Mouse (Mus musculus) cerebellum, postnatal 4 days (tissue): ENCODE measurements around the gene Itga9.

Experiments used
- DNase-seq, 2 experiments: peaks; one replicate each; pipeline ENCODE4 v3.0.0; 2022; ENCODE audit warnings: low spot score in 2 of 2, mixed read lengths in 1 of 2

Itga9 gene

GRCm38 (mm10) chr9:118686166-118686961 is 79.9 kb downstream of the Itga9 start:
- no peak for DNase-seq

DNA sequence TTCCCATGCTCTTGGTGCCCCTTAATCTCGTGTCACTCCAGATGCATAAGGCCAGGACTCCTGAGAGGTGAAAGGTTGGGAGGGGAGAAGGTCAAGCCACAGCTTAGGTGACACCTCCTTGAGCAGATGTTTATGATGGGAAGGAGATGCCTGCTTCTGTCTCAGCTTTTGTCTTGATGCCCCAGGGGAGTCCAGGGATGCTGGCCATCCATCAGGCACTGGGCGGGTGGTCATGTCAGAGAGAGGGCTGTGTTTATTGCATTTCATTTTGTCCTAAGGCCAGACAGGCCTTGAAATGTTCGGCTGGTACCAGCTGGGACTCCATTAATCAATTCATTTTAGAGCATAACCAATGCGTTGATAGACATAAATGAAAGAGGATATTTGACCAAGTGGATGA is 81.8 kb downstream of the Itga9 start:
- DNase-seq = no peak

DNA sequence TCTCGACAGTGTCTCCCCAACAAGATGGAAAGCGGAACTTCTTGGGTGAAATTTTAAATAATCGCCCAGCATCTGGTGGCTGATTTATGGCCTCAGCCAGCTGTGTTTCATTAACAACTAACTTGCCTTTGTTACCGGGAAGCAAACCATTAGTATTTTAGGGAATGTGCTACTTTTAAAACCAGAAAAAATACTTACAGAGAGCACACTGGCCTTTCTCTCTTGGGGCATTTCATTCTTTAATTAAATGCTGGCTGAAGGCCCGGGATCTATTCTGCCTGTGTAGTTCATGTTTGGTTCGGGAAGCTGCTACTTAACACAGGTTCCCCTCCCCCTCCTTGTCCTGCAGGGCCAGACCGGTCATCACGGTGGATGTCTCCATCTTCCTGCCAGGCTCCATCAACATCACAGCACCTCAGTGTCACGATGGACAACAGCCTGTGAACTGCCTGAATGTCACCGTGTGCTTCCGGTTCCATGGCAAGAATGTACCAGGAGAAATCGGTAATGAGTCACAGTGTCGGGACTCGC is 82.5 kb downstream of the Itga9 start:
- no peak for DNase-seq

DNA sequence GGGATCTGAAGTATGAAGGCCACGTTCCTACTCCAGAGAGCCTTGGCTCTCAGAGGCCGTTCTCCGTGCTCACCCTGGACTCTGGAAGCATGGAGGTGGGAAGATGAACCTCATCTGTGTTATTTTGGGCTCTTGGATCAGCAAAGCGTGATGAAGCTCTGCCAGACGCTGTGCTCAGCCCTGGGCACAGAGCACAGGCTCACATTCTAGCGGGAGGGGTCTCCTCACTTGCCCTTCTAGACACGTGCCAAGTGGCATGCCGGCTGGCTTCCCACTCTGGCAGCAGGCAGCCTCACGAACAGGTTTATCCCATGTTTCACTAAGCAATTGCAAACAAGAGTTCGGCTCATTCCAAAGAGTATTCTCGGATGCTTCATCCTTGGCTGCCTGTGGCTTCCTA is 86.8 kb downstream of the Itga9 start:
- DNase-seq = peak; percentile 27 to 66

- no peak for DNase-seq
Observed at GRCm38 (mm10) chr9:118694420-118694825, 87.9 kb downstream of the Itga9 start.

- no peak for DNase-seq
Observed at GRCm38 (mm10) chr9:118698191-118698590, 91.7 kb downstream of the Itga9 start.

DNA sequence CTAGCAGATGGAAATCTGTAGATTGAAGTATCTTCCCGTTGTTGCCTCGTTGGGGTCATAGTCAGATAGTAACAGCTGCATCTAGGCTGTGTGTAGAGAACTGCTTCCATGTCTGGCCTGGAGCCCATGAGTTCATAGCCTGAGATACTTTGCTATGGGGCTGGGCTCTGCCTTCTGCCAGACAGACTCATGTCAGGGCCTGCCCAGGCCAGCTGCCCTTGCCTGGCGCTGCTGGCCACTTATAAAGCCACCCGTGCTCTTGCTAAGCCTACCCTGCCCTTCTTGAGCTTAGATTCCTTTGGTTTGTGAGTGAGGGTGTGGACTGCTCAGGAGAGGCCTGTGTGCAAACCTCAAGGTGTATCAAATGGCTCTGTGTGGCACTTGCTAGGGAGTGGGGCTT is 93.2 kb downstream of the Itga9 start:
- DNase-seq = no peak

- DNase-seq = no peak
Observed at GRCm38 (mm10) chr9:118700889-118701288, 94.4 kb downstream of the Itga9 start.

DNA sequence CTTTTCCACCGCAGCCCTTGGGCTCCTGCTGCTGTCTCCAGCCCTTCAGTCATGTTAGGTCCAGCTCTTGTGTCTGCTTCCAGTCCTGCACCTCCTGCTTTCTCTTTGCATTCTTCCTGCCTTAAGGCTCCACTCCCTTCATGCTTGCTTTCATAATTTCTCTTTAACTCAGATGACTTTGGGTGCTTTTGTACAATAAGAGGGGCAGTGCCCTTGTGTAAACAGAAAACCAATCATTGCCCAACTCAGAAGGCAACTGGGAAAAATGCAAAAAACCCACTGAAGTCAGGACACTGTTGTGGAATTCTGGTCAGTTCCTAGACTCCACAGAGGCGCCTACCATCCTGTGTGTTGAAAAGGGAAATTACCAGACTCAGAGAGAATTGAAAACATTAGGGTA is 95.3 kb downstream of the Itga9 start:
- no peak for DNase-seq

DNA sequence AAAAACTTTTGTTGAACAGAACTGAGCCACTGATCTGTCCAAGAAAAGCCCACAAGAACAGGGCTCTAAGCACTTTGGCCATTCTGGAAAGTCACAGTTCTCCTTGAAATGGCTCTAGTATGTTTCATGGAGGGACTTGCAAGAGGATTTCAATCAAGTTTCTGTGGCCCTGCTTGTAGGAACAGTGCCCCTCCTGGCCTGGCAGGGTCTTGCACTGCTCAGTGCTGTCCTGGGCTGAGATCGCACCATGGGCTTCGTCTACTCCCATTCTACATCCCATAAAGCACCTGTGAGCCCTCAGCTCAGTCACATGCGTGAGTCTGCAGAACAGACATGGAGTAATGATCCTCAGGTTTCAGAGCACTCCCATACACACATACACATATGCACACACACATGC is 96.7 kb downstream of the Itga9 start:
- no peak for DNase-seq

GRCm38 (mm10) chr9:118705381-118706074 is 99.0 kb downstream of the Itga9 start:
- DNase-seq = no peak

DNA sequence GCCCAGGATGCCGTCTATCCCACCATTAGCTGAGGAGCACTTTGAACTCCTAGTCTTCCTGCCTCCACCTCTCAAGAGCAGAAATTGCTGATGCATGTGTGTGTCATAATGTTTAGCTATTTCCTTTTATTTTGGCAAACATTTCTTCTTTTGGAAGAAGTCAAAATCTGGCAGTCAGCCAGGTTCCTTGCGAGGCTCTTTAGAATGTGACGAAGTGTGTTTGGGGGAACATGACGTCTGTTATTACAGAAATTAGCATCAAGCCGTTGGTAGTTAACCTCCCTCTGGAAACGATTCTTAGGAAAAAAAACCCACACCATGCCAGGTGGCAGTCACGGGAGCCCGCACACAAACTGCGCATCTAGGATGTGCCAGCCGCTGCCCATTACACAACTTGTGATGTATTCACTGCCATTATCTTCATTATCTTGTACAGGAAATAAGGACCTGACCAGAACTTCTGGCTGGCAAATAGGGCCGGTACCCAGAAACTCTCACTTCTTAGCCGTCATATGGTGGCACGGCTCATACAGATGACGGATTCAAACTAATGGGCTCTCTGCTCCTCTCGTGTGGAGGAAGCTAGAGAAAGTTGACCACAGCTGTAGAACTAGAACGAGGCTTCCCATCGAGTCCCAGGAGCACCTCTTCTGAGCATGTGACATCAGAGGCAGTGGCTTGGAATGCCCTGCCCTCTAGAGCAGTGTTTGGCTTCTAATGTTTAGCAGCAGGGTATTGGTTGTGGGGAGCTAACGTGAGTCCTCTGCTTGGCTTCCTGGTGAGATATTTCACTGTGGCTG is 99.9 kb downstream of the Itga9 start:
- no peak for DNase-seq

DNA sequence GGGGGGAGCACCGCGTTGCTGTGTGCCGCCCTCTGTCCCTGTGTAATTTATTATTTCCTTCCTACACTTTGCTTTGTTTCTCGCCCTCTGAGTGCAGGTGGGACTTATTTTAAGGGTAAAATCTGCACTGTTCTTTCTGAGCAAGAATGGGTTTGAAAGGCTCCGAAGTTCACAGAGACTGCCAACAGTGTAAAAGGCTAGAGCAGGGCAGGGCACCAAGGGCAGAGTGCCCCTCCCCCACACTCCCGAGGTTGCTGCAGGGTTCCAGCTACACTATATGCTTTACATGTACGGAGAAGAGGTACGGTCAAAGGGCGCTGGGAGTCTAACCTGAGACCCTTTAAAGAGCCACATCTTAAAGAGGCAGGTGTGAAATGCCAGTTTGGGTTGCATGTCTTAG is 104.1 kb downstream of the Itga9 start:
- no peak for DNase-seq

- DNase-seq = no peak
Observed at GRCm38 (mm10) chr9:118711749-118712148, 105.3 kb downstream of the Itga9 start.

DNA sequence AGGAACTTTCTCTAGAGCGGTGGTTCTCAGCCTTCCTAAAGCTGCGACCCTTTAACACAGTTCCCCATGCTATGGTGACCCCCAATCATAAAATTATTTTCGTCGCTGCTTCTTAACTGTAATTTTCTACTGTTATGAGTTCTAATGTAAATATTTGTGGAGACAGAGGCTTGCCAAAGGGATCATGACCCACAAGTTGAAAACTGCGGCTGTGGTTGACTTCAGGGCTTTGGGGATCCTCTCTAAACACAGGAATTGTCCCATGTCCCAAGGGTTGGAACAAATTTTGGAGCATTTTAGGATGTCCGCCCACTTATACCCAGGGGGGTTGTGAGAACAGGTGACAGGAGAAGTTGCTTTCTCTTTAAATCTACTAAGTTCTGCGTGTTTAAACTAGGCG is 107.0 kb downstream of the Itga9 start:
- no peak for DNase-seq

DNA sequence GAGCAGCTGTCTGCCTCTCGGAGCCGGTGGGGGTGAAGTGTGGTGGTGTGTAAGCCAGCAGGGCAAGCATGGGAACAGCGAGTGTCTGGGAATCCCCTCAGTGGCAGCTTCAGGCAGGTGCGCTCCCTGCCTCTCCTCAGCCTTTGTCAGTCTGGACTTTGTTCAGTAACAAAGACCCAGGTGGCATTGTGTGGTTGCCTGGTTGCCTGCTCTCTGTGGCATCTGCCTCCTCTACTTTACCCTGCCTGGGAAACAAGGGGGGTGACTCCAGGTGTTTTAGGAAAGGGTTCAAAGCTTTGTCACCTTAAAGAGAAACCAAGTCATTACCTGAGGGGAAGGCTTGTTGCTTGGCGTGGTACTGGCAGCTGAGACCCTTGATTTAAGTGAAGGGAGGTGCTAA is 108.0 kb downstream of the Itga9 start:
- DNase-seq = no peak

- DNase-seq = no peak
Observed at GRCm38 (mm10) chr9:118715971-118716628, 109.6 kb downstream of the Itga9 start.

DNA sequence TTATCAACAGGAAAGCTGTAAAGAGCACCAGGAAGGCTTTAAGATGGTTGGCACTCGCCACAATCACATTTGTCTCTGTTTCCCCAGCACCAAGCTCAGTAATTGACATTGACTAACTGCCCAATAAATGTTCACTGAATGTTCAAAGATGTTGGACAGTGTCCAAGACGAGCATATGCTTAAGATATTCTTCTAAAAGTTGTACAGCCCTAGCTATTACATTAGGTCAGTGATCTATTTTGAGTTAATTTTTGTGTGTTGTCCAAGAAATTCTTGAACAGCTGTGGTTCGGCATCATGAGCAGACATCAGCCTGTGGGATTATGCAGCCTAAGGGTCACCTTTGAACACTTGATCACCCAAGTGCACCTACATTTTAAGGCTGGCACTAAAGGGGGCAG is 110.9 kb downstream of the Itga9 start:
- DNase-seq = no peak

DNA sequence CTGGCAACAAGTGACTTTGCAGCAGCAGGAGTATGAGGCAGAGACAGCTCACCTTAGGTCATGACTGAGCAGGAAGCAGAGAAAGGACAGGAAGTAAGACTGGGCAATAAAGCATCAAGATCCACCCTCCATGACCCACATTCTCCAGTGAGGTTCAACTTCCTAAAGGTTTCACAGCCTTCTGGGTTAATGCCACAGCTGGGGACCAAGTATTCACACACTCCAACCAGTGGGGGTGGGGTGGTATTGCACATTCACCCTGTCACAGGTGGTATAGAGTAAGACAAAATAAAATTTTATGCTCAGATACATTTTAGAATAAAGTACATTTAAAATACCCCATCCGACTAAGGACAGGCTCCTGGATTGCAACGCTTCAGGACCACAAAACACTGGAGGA is 112.0 kb downstream of the Itga9 start:
- no peak for DNase-seq

DNA sequence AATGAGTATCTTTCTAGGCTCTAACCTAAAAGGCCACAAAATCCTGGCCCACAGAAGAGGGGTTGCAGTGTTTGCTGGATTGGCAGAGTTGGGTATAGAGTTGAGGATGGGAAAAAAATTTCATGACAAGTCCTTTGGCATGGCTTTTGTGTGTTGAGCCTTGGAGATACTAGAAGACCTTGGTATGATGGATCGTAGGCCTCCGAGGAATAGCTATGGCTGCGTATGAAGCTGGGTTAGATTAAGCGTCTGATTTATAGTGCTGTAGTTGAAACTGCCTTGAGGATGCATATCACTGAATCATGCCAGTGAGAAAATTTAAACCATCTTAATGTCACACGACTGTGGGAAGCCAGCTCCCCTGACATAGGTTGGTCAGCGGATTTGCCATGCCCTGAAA is 114.6 kb downstream of the Itga9 start:
- no peak for DNase-seq

DNA sequence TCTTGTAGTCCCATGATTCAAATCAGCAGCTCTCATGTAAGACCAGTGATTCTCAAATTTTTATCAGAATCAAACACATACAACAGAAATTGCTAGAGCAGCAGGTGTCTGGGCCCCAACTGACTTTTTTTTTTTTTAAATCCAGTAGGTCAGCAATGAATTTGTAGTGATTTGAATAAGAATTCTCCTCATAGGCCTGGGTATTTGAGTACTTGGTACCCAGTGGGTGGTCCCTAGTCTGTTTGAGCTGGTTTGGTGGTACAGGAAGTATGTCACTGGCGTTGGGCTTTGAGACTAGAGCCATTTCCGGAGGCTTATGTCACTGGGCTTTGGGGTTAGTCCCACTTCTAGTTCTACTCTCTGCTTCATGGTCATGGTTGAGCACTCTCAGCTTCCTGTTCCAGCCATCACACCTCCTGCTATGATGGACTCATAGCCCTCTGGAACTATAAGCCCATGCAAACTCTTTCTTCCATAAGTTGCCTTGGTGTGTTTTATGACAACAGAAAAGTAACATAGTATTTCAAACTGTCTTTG is 116.4 kb downstream of the Itga9 start:
- DNase-seq = no peak

DNA sequence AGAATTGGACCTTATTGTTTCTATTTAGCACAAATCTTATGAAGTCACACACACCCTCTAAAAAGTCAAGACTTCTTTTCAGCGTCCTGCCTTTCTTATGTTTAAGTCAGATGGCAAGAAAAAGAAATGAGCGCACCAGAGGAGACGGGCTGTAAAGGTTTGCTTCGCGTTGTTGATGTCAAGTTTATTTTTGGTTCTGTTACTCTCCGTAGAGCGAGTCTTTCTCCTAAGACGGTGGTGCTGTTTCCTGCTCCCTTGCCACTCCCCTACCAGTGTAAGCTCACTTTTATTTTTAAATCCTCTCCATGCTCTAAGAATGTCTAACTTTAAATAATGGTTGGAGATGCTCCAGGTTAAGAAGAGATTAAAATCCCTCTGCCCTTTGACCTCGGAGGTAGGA is 118.6 kb downstream of the Itga9 start:
- DNase-seq = no peak
